Mouse (Mus musculus) right cerebral cortex, adult 2 months (tissue): Measurements from ENCODE around the gene Ttc16.

Experiments used
- DNase-seq, 2 experiments: peaks; one replicate each; pipeline ENCODE4 v3.0.0; 2021 to 2022; ENCODE audit warnings: low spot score in 2 of 2

Gene Ttc16

GRCm38 (mm10) chr2:32775359-32776074 lies at the start of gene Ttc16, which contains the start of gene Ptrh1:
TSS of gene Ttc16 (minus strand) at chr2:32775633.
TSS of gene Ptrh1 (plus strand) at chr2:32775786.
- DNase-seq: peak; percentile 97 to 99

GRCm38 (mm10) chr2:32824778-32825177 lies 49.3 kb upstream of the Ttc16 start:
- DNase-seq: no peak

- no peak for DNase-seq
Observed at GRCm38 (mm10) chr2:32824181-32824580, 48.7 kb upstream of the Ttc16 start.

DNA sequence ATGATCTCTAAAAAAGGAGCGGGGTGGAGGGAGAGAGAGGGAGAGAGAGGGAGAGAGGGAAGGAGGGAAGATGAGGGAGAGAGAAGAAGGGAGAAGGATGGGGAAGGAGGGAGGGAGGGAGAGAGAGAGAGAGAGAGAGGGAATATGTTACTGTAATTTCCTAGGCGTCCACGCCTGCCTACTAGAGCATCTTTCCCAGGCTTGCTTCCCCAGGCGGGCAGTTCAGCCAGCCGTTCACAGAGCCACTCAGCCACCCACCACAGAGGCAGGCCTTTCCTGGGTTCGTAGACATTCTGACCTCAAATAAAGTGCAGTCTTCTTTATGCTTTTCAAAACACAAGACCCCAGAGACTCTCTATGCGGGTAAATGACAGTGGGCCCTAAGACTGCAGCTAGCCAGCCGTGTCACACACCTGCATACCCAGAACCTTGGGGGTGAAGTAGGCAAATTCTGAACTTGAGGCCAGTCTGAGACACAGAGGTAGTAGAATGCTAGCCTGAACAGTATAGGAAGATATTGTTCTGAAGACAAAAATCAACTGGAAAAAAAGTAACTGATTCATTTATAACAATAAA lies 48.2 kb upstream of the Ttc16 start:
- DNase-seq: no peak

GRCm38 (mm10) chr2:32823153-32823552 lies 47.7 kb upstream of the Ttc16 start:
- DNase-seq: no peak

DNA sequence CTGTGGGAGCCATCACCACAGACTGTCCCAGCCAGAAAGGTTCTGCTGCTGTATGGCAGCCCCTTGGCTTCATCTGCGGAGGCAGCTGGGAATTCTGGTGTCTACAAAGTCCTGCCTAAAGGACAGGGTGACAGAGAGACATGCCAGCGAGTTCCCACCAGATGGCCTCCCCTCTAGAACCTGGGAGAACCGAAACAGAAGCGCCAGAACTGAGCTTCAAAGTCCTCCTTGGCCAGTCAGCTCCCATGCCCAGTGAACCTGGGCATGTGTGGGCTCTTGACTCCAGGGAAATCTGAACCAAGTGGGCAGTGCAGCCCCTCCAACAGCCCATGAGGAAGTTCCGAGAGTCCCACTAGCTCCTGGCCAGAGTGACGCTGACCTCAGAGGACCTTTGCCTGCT lies 47.2 kb upstream of the Ttc16 start:
- no peak for DNase-seq

DNA sequence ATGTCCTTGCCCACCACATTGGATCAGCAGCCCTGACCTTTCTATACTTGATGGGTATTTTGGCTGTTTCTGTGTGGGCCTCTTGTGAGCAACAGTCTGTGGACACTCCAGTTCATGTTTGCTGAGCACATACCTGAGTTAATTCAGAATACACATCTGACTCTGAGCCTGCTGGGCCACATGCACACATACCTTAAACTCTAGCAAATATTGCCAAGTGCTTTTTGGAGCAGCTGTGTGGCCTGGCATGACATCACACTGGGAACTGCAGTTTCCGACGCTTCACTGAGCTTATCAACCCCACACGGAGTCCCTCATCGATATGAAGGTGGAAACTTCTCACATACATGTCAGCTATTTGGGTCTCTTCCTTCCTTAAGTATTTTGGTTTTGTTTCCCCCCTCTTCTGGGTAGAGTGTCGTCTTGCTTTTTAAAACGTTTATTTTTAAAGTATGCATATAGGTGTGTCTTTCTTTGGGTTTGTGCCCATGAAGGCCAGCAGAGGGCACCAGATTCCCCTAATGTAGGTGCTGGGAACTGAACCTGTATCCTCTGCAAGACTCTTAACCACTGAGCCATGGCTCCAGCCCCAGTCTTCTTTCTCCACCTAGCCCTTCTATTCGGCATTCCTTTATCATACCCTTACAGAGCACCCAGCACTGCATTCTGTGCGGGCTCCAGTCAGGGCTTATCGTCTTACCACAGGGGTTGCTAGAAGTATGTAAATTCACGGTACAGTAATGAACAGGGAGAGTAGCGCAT lies 45.8 kb upstream of the Ttc16 start:
- peak in 1 of 2 experiments; percentile 39 for DNase-seq

GRCm38 (mm10) chr2:32818208-32818607 lies 42.8 kb upstream of the Ttc16 start:
- no peak for DNase-seq

GRCm38 (mm10) chr2:32817589-32817988 lies 42.2 kb upstream of the Ttc16 start:
- DNase-seq: no peak

- DNase-seq: peak; percentile 76 to 78
Observed at GRCm38 (mm10) chr2:32816946-32817581, 41.6 kb upstream of the Ttc16 start.

DNA sequence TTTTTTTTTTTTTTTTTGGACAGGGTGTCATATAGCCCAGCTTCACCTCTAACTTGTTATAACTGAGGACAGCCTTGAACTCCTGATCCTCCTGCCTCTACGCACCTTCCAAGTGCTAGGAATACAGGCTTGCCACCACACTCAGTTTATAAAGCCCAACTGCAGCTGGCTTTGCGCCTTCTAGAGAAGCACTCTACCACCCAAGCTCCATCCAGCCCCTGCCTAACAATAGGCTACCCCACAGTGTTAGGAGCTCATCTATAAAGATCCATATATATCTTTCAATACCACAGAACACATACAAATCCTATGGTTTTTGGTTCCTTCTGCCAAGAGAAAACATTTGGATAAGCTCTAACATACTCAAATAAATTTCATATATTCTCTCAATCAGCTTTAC lies 41.1 kb upstream of the Ttc16 start:
- DNase-seq: no peak

DNA sequence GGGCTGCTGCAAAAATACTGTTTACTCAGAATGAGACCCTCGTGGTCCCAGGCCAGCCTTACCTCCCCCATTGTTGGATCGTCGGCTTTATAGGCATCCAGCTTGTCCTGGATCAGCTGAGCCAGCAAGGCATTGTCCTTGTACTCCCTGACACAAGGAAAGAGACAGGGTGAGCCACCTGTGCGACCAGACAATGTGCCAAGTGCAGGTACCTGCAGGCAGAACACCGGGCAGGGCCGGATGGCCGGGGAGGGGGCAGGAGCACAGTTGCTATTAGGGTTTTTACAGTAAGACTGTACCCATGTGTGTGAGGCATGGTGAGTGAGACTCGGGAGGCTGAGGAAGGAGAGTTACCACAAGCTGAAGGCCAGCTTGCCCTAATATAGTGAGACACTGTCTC lies 36.5 kb upstream of the Ttc16 start:
- DNase-seq: no peak

- no peak for DNase-seq
Observed at GRCm38 (mm10) chr2:32808816-32809566, 33.6 kb upstream of the Ttc16 start.

DNA sequence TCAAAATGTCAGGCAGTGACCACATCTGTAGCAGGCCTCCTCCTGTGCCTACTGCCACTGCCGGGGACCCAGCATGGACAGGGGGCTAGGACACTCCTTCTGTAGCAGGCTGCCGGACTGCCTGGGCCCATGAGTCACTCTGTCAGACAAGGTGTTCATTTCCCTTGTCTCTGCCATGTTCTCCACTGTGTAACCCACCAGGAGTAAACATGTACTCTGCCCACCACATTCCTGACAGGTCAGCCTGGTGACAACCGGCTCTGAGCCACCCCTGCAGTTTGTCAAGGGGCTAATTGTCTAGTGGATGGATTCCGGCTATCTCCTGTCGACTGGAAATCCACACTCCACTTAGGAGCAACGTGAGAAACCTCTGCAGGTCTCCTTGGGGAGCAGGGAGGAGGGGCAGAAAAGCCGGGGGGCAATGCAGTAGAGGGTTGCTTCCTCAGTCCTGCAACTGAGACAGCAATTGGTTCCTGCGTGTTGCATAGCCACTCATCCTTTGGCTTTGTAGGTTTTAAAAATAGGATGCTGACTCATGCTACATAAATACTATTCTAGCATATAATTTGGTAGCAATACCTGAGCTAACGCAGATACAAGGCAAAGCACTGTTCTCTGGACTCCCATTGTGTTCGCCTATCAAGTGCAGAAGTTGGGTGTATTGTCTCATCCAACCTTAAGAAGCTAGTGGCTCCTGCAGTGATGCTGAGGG lies 23.0 kb upstream of the Ttc16 start:
- peak; percentile 44 to 46 for DNase-seq

DNA sequence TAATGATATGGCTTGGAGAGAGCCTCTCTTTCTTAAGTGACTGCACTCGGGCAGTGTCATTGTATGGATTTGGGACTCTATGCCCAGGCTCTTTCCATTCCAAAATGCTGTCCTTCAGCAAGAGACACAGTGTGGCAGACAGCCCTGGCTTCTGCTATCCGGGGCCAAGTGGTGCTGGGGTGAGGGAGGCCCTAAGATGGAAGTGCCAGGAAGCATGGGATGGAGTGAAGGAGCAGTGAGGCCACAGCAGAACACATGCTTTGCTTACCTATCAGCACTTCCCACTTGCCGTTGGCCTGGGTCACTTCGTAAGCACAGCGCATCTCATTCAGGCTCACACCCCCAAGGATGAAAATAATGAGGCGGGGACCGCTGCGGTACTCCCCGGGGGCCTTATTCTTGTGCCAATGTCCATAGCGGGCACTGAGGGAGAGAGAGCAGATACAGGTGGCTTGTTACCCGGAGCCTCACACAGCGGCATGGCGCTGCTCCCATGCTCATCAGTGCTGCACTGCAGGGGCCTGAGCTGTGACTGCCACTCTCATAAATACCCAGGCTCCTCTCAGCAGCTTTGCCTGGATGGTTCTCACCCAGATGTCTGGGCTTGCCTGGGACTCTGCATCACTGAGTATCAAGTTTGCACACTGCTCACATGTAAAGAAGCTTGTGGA lies 20.4 kb upstream of the Ttc16 start:
- no peak for DNase-seq

DNA sequence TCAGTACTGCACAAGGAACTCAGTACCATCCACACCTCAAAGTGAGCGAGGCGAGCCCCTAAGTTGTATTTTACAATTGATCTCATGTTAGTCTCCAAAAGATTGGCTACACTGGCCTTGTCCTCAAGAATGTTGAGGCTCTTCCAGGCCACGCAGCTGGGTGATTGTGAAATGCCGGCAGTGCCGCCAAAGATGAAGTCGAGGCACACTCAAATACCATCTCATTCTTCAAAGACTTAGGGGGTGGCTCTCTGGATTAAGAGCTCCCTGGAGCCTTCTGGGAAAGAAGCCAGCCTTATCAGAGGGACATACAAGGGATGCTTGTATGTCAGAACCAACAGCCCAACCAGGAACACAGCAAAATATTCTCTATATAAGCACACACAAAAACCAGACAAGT lies 15.9 kb upstream of the Ttc16 start:
- no peak for DNase-seq

DNA sequence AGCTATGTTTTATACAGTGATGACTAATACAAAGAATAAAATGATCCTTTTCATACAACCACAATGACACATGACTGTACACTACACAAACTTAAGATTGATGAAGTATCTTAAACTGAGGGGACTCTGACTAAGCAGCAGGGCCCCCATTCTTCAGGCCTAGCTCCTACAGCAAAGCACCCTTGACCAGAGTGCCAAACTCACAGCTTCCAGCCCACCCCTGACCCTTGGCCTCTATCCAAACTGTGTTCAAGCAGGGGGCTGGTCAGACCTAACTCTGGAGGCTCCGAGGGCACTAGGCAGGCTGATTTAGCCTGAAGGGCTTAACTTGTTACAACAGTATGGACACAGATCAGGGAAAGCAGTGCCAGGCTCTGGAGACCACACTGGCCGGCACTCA lies 13.1 kb upstream of the Ttc16 start:
- no peak for DNase-seq

- DNase-seq: no peak
Observed at GRCm38 (mm10) chr2:32787176-32787575, 11.7 kb upstream of the Ttc16 start.

DNA sequence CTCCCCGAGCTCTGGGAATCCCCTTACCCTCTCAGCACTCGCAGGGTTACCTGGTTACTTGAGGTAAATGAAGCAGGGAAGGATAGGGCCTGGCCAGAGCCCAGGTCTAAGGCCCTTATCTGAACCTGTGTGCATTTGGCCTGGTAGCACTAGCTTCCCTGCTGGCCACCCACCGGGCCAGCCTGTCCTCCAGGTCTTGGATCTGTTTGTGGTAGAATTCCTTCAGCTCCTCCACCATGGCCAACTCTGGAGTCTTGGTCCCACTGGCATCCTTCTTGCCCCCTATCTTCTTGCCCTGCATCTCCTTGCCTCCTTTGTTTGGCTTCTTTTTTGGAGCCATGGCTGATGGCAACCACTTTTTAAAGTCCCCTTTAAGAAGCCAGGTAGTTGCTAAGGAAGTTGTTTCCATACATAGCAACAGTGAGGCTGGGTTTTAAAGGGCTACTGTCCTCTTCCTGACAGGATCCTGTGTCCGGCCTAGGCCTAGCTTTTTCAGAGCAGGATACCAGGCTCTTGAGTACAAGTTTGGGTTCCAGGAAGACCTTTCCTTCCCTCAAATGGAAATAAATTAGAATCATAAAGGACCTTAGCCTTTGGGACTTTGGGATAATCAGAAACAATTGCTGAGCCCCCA lies 8.7 kb upstream of the Ttc16 start, which contains the start of gene Cfap157:
Gene Cfap157, minus strand, starts transcription at position 381 of the 634 bp plus-strand sequence.
- DNase-seq: no peak

GRCm38 (mm10) chr2:32781710-32782109 lies 6.3 kb upstream of the Ttc16 start:
- DNase-seq: no peak
